In the genomic region with DNA sequence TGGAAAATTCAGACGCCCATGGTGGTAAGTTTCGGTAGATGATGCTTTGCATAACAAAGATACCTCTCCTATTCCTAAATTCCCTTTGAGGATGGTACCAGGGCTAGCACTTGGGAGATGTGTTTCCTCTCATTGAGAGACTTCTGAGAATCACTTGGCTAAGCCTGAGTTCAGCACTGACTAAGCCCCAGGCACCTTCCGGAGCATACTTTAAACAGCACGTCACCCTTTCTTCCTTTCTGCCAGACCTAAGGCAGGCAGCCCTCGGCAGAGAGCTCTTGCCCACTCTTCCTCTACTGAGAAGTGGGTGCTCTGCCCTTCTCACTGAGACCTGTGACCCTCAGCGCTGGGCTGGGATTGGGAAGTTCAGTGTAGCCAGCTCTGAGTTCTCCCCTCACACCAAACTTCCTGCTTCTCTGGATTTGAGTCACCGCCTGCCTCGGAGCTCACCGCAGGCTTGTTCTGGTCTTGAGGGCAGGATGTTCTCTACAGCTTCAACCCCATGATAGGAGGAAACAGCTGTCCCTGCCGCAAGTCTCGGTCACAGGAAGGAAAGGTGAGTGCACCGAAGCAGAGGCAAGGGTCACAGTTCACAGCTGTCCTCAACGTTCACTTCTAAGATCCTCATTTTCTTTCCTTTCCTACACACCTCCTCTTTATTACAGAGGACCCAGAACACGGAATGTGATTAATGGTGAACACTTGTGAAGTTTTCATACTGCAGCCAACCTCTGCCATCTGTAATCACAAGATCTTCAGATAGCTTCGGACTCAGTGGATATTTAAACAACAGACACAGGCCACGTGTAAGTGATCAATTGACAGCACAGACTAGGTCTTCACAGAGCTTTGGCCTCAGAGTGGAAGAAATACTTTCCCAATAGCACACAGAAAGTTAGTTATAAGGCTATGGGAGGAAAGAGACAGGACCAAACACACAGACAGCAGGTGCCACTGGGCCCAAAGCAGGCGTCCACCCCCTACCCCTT, we compare ENCODE assay signal across 8 mouse cellular contexts. TPM values are rescaled to one million over a fixed set of nuclear protein-coding genes. Genes with fewer than 3 reads are reported as not detected.
A peak's percentile ranks its signal among the peaks of the same experiment; 100 is the strongest.
DNase-seq lines count a peak whose midpoint lies in the region; TF ChIP-seq lines count a peak whose summit lies in the region.

No protein-coding gene starts in this region.

- WGBS in bone marrow, adult 2 months = 10% methylated on average over 17 of the region's 17 CpGs

- H3K27ac ChIP-seq in bone marrow, adult 2 months (ENCODE audit: control insufficient read depth, insufficient read depth, low read depth, low read length, poor library complexity) = peak overlapping the region; percentile 91

- peak; percentile 30 for DNase-seq in heart, postnatal 4 days
- DNase-seq in lung, adult 18-20 months = peak; percentile 35 to 52
- DNase-seq in spleen, postnatal 14 days (ENCODE audit: low spot score in 2 of 2) = peak; percentile 39 to 50
- DNase-seq in frontal cortex, postnatal 36 days (ENCODE audit: low spot score in 2 of 2) = no peak
- no peak for DNase-seq in left cerebral cortex, postnatal 36 days (ENCODE audit: low spot score in 2 of 2)
- DNase-seq in frontal cortex, adult 2 months (ENCODE audit: extremely low spot score in 1 of 2, low spot score in 1 of 2) = no peak
- no peak for DNase-seq in cerebellum, adult 11-12 months

- intact Hi-C loops in left cerebral cortex, postnatal 36 days (cut with DNase I) = no loop called here

- peaks cover 3% of the 10 kb centered on the region; the same call in 1 of the 2 replicates for H3K4me1 ChIP-seq in bone marrow, adult 2 months (ENCODE audit: control insufficient read depth, insufficient read depth, low read length)

- H3K4me3 ChIP-seq in bone marrow, adult 2 months (replicated peaks; ENCODE audit: control insufficient read depth, low read depth, low read length) = peak overlapping the region; percentile 22

- TF ChIP-seq CTCF in bone marrow, adult 2 months (IDR thresholded peaks at IDR 0.05; ENCODE audit: control insufficient read depth, insufficient read depth, low read length) = no peak

- TF ChIP-seq POLR2A in bone marrow, adult 2 months (IDR thresholded peaks at IDR 0.05; ENCODE audit: borderline replicate concordance, control insufficient read depth, low read depth, low read length) = no peak

RNA-seq across cellular contexts. Expression of a gene that starts 15.6 kb away (rescaled TPM):
- 8.0 and 31.5 TPM in 2 replicates for polyA plus RNA-seq in bone marrow, adult 2 months (2011; ENCODE audit: insufficient read depth, insufficient read length, low replicate concordance, missing spikeins)
- under 1 TPM in 1 of 2 experiments, not detected in 1; 0.36 TPM for total RNA-seq in heart, postnatal 4 days (2021)
- under 1 TPM in 1 of 2 experiments, not detected in 1; 0.79 TPM for total RNA-seq in left cerebral cortex, postnatal 36 days (2021)
- 0.57 and 0.68 TPM in 2 replicates for polyA plus RNA-seq in frontal cortex, adult 2 months (2012; rRNA removed)

RNA-seq across cellular contexts. Expression of a gene that starts 41.3 kb away (rescaled TPM):
- 16.6 and 19.8 TPM in 2 replicates for polyA plus RNA-seq in bone marrow, adult 2 months (2011; ENCODE audit: insufficient read depth, insufficient read length, low replicate concordance, missing spikeins)
- 10 to 100 TPM in 1 of 2 experiments, 1 to 10 TPM in 1; 9.1 to 10.5 TPM for total RNA-seq in heart, postnatal 4 days (2021)
- 10 to 100 TPM; 55.3 to 61.9 TPM for total RNA-seq in left cerebral cortex, postnatal 36 days (2021)
- 111 and 114 TPM in 2 replicates for polyA plus RNA-seq in frontal cortex, adult 2 months (2012; rRNA removed)

RNA-seq across cellular contexts. Expression of a gene that starts 50.1 kb away (rescaled TPM):
- polyA plus RNA-seq in bone marrow, adult 2 months (2011; ENCODE audit: insufficient read depth, insufficient read length, low replicate concordance, missing spikeins) = 0.18 and 2.8 TPM in 2 replicates
- total RNA-seq in heart, postnatal 4 days (2021) = 10 to 100 TPM; 16.2 to 16.4 TPM
- total RNA-seq in left cerebral cortex, postnatal 36 days (2021) = 10 to 100 TPM; 46.3 to 52.0 TPM
- 18.1 and 21.9 TPM in 2 replicates for polyA plus RNA-seq in frontal cortex, adult 2 months (2012; rRNA removed)

Comparison
In these comparisons a context has a peak if more than half of its experiments do, and no peak if none do; other contexts are left out.
1. DNase-seq: peak in heart, postnatal 4 days (single experiment), lung, adult 18-20 months (2 of 2) and spleen, postnatal 14 days (2 of 2); none in frontal cortex, postnatal 36 days (0 of 2), left cerebral cortex, postnatal 36 days (0 of 2), frontal cortex, adult 2 months (0 of 2) and cerebellum, adult 11-12 months (single experiment).
2. RNA of a gene that starts 41.3 kb away (total RNA-seq): 55.3 to 61.9 TPM in left cerebral cortex, postnatal 36 days; 9.1 to 10.5 TPM in heart, postnatal 4 days; every median in the first group is over 4 times any median in the second.